Mouse (Mus musculus) cerebellum, adult 2 months (tissue): ENCODE measurements around the gene Kdelc2.
A peak's percentile ranks its signal among the peaks of the same experiment; 100 is the strongest.

ENCODE experiments used
- CTCF ChIP-seq: fragments of 200-500 bp; IDR thresholded peaks from 2 replicates; pipeline ENCODE4 v1.5.1; 2011; ENCODE audit warnings: low read depth, mild to moderate bottlenecking, control low read depth, low read length, moderate library complexity, borderline replicate concordance; ENCODE audit not compliant: insufficient read depth
- POLR2A ChIP-seq: fragments of 200-500 bp; IDR thresholded peaks from 2 replicates; pipeline ENCODE4 v1.6.1; 2011; ENCODE audit warnings: low read length, control low read depth, borderline replicate concordance; ENCODE audit not compliant: insufficient read depth

DNA sequence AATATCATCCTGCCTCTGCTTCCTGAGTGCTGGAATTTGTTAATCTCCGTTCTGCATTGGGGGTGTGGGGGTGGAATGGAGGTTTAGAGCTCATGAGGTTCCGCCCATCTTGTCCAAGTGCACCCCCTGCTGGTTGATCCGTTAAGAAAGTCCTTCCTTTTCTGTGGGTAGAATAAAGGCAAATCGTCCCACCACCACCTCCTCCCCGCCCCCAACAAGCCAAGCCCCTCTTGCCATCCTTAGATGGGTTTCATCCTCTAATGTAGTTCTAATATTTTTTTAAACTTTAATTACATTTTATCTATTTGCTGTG is 14.5 kb downstream of the Kdelc2 start:
- peak; percentile 88 for TF ChIP-seq CTCF
- no peak for TF ChIP-seq POLR2A
